Mouse (Mus musculus) heart, postnatal 0 days (tissue): ENCODE results near the gene Psmb6. TPM values are rescaled to one million over a fixed set of nuclear protein-coding genes. Genes with fewer than 3 reads are reported as not detected.
"Not testable (repeated sequence)": the region's sequence is repeated elsewhere in the genome, so short reads cannot be mapped to it uniquely, and the experiment has no call there.

Source experiments
- ATAC-seq: fragments of 200-750 bp; cut with Nextera tagmentation; 2 replicates; pipeline ENCODE4 v1.8.0; 2017; ENCODE audit warnings: low read depth, moderate number of reproducible peaks, moderate library complexity; ENCODE audit not compliant: insufficient read depth
- DNase-seq: peaks from one replicate; pipeline ENCODE4 v3.0.0-alpha.2; 2016; ENCODE audit warnings: low spot score
- H3K27ac ChIP-seq: fragments of 300-500 bp; sonication (generic); 2 replicates; pipeline ENCODE4 v1.5.1; 2014; ENCODE audit warnings: low read depth, mild to moderate bottlenecking
- H3K27me3 ChIP-seq: fragments of 300-500 bp; sonication (generic); 2 replicates; pipeline ENCODE4 v1.6.1; 2014; ENCODE audit warnings: low read length, mixed read lengths; ENCODE audit not compliant: control insufficient read depth, insufficient read depth
- H3K36me3 ChIP-seq: fragments of 300-500 bp; sonication (generic); replicated peaks from 2 replicates; pipeline ENCODE4 v1.6.1; 2014; ENCODE audit warnings: low read length, mixed read lengths; ENCODE audit not compliant: control insufficient read depth, insufficient read depth
- H3K4me1 ChIP-seq: fragments of 300-500 bp; sonication (generic); 2 replicates; pipeline ENCODE4 v1.6.1; 2014; ENCODE audit warnings: antibody characterized with exemption; ENCODE audit not compliant: control insufficient read depth, insufficient read depth
- H3K4me2 ChIP-seq: fragments of 300-500 bp; sonication (generic); 2 replicates; pipeline ENCODE4 v1.6.1; 2014; ENCODE audit warnings: low read depth, mild to moderate bottlenecking, low read length, moderate library complexity
- H3K4me3 ChIP-seq: fragments of 300-500 bp; sonication (generic); 2 replicates; pipeline ENCODE4 v1.5.1; 2014; ENCODE audit warnings: low read depth, low read length
- H3K9ac ChIP-seq: fragments of 300-500 bp; sonication (generic); replicated peaks from 2 replicates; pipeline ENCODE4 v1.6.1; 2014; ENCODE audit warnings: low read depth, low read length, mixed read lengths
- H3K9me3 ChIP-seq: fragments of 300-500 bp; sonication (generic); replicated peaks from 2 replicates; pipeline ENCODE4 v1.6.1; 2016; ENCODE audit warnings: low read length; ENCODE audit not compliant: control insufficient read depth
- CTCF ChIP-seq: IDR thresholded peaks from 2 replicates; pipeline ENCODE4 v1.5.1; 2016; ENCODE audit warnings: antibody characterized with exemption, control low read depth, low read depth
- EP300 ChIP-seq: IDR thresholded peaks from 2 replicates; pipeline ENCODE4 v1.6.1; 2016; ENCODE audit warnings: antibody characterized with exemption, low read depth
- WGBS: fragments of 180-500 bp; shearing (Covaris S2); extraction: QIAGEN DNeasy Blood & Tissue Kit; methylation state at CpG from one replicate; pipeline ENCODE4 v1.1.7; 2014; 5-methylcytosine and 5-hydroxymethylcytosine counted together
- polyA plus RNA-seq: library from polyadenylated mRNA; unstranded; fragments of >200 nt; fragmentation: Nextera tagmentation; extraction: Ambion mirVana; gene quantifications from 2 replicates; pipeline ENCODE4 v1.2.1, GENCODE M21; 2015
- total RNA-seq: library from RNA; depleted of rRNA; stranded (reverse); fragments of >200 nt; gene quantifications from 2 replicates; pipeline ENCODE4 v1.2.3, GENCODE M21; 2014; ENCODE audit warnings: low replicate concordance

The Psmb6 gene
- total and polyA plus RNA-seq, 2 experiments from 2014 or later, result 521 to 640 TPM

GRCm38 (mm10) chr11:70528610-70529009, 3.4 kb downstream of the Psmb6 start:
- Histone ChIP-seq H3K36me3 (peaks cover 24% of the 10 kb centered on the region), H3K4me3 (no peak overlapping the region), H3K4me1 (no peaks in the 10 kb centered on the region), H3K9me3 (no peaks in the 10 kb centered on the region), H3K27ac (no peak overlapping the region), H3K4me2 (no peak overlapping the region), H3K27me3 (no peaks in the 10 kb centered on the region), H3K9ac (no peak overlapping the region)
- ATAC-seq (no peak), DNase-seq (no peak)
- 81% methylated on average over 7 of the region's 7 CpGs for WGBS
- no peak for TF ChIP-seq EP300
- TF ChIP-seq CTCF, result no peak

- peaks cover 24% of the 10 kb centered on the region for H3K36me3 ChIP-seq
- ATAC-seq, H3K4me3 ChIP-seq, H3K4me1 ChIP-seq, H3K27me3 ChIP-seq, H3K4me2 ChIP-seq, DNase-seq, H3K27ac ChIP-seq, H3K9ac ChIP-seq, H3K9me3 ChIP-seq: not testable (repeated sequence)
- WGBS, result 68% methylated on average over 2 of the region's 2 CpGs
These were observed 5.9 kb downstream of the Psmb6 start for GRCm38 (mm10) chr11:70531065-70531464.

- ATAC-seq (no peak), DNase-seq (no peak)
- H3K27ac ChIP-seq, result no peak within 1 kb of the TSS
- no peaks in the 10 kb centered on the region for H3K9me3 ChIP-seq
- H3K9ac ChIP-seq, result no peak within 1 kb of the TSS
- no peak within 1 kb of the TSS for H3K4me3 ChIP-seq
- H3K4me2 ChIP-seq, result no peak within 1 kb of the TSS
- TF ChIP-seq CTCF, result no peak
- no peak for TF ChIP-seq EP300
- 78% methylated on average over 6 of the region's 6 CpGs for WGBS
- H3K4me1 ChIP-seq, result no peaks in the 10 kb centered on the region
- H3K36me3 ChIP-seq, result peaks cover 6% of the 10 kb centered on the region
- no peaks in the 10 kb centered on the region for H3K27me3 ChIP-seq
These were observed 7.7 kb downstream of the Psmb6 start, which contains the start of gene Gm40193 for GRCm38 (mm10) chr11:70532839-70533238. Gene Gm40193, minus strand, starts transcription at chr11:70532939.

GRCm38 (mm10) chr11:70539423-70539822, 14.3 kb downstream of the Psmb6 start:
- Histone ChIP-seq H3K9ac (peak overlapping the region; percentile 68), H3K4me3 (peak overlapping the region; percentile 72), H3K27ac (no peak overlapping the region), H3K36me3 (0 out of 2 replicates have a peak, but pooled peaks cover 6% of the 10 kb centered on the region), H3K27me3 (no peaks in the 10 kb centered on the region), H3K9me3 (no peaks in the 10 kb centered on the region), H3K4me1 (peaks cover 8% of the 10 kb centered on the region), H3K4me2 (peak overlapping the region; percentile 71)
- no peak for TF ChIP-seq EP300
- no peak for TF ChIP-seq CTCF
- WGBS, result 10% methylated on average over 9 of the region's 9 CpGs
- peak; percentile 0; the same call in 1 of the 2 replicates for ATAC-seq
- DNase-seq, result no peak

- peak; percentile 95 for ATAC-seq
- WGBS, result under 1% methylated on average over 47 of the region's 65 CpGs
- peak within 1 kb of the TSS; percentile 55; the same call in 1 of the 2 replicates for H3K27ac ChIP-seq
- H3K36me3 ChIP-seq, result 0 out of 2 replicates have a peak, but pooled peaks cover 6% of the 10 kb centered on the region
- H3K27me3 ChIP-seq, result no peaks in the 10 kb centered on the region
- peak within 1 kb of the TSS; percentile 72 for H3K4me3 ChIP-seq
- peak; percentile 89 for DNase-seq
- no peaks in the 10 kb centered on the region for H3K9me3 ChIP-seq
- H3K9ac ChIP-seq, result peak within 1 kb of the TSS; percentile 68
- TF ChIP-seq CTCF, result peak; percentile 65
- TF ChIP-seq EP300, result no peak
- H3K4me1 ChIP-seq, result peaks cover 8% of the 10 kb centered on the region
- H3K4me2 ChIP-seq, result peak within 1 kb of the TSS; percentile 71
These were observed 14.9 kb downstream of the Psmb6 start, which contains the start of gene Pld2 for GRCm38 (mm10) chr11:70539877-70540587. Gene Pld2, plus strand, starts transcription at chr11:70540064.

- peaks cover 8% of the 10 kb centered on the region for H3K4me1 ChIP-seq
- H3K27ac ChIP-seq, result no peak overlapping the region
- H3K9me3 ChIP-seq, result no peaks in the 10 kb centered on the region
- H3K9ac ChIP-seq, result no peak overlapping the region; the same call in 1 of the 2 replicates
- DNase-seq (no peak), ATAC-seq (no peak)
- H3K27me3 ChIP-seq, result no peaks in the 10 kb centered on the region
- 0 out of 2 replicates have a peak, but pooled peaks cover 6% of the 10 kb centered on the region for H3K36me3 ChIP-seq
- H3K4me2 ChIP-seq, result peak overlapping the region; percentile 71
- 81% methylated on average over 7 of the region's 7 CpGs for WGBS
- H3K4me3 ChIP-seq, result peak overlapping the region; percentile 72
- TF ChIP-seq EP300, result no peak
- TF ChIP-seq CTCF, result no peak
These were observed 15.8 kb downstream of the Psmb6 start for GRCm38 (mm10) chr11:70540928-70541327.
